Mouse (Mus musculus) retina, adult 2 months (tissue): ENCODE results near the gene Ppm1e.

Source experiments
- DNase-seq: peaks from one replicate; pipeline ENCODE4 v3.0.0-alpha.2; 2012; ENCODE audit warnings: low read depth, low spot score

Ppm1e gene

GRCm38 (mm10) chr11:87253294-87253693 is 105.5 kb downstream of the Ppm1e start:
- no peak for DNase-seq

- no peak for DNase-seq
These were observed 108.7 kb downstream of the Ppm1e start for GRCm38 (mm10) chr11:87250132-87250531.

GRCm38 (mm10) chr11:87247494-87247866 is 111.3 kb downstream of the Ppm1e start:
- DNase-seq = no peak

- DNase-seq = no peak
These were observed 111.9 kb downstream of the Ppm1e start for GRCm38 (mm10) chr11:87246724-87247493.

- DNase-seq = no peak
These were observed 112.6 kb downstream of the Ppm1e start for GRCm38 (mm10) chr11:87246107-87246651.

- DNase-seq = no peak
These were observed 113.5 kb downstream of the Ppm1e start for GRCm38 (mm10) chr11:87245171-87245840.

GRCm38 (mm10) chr11:87241256-87241655 is 117.6 kb downstream of the Ppm1e start:
- DNase-seq = no peak

- no peak for DNase-seq
These were observed 118.0 kb downstream of the Ppm1e start for GRCm38 (mm10) chr11:87240833-87241215.

- DNase-seq = no peak
These were observed 118.5 kb downstream of the Ppm1e start for GRCm38 (mm10) chr11:87240141-87240832.

- DNase-seq = no peak
These were observed 119.8 kb downstream of the Ppm1e start for GRCm38 (mm10) chr11:87238891-87239530.

- DNase-seq = no peak
These were observed 123.3 kb downstream of the Ppm1e start for GRCm38 (mm10) chr11:87235486-87235872.

- no peak for DNase-seq
These were observed 123.9 kb downstream of the Ppm1e start for GRCm38 (mm10) chr11:87234743-87235485.

GRCm38 (mm10) chr11:87233377-87233776 is 125.4 kb downstream of the Ppm1e start:
- no peak for DNase-seq

- DNase-seq = no peak
These were observed 131.8 kb downstream of the Ppm1e start for GRCm38 (mm10) chr11:87227056-87227455.

- no peak for DNase-seq
These were observed 136.1 kb downstream of the Ppm1e start for GRCm38 (mm10) chr11:87222686-87223085.

- no peak for DNase-seq
These were observed 146.5 kb downstream of the Ppm1e start for GRCm38 (mm10) chr11:87212313-87212712.
